Mouse (Mus musculus): ENCODE data around the gene Slc5a1.

GRCm38 (mm10) chr5:33107778-33108405 is 3.9 kb downstream of the Slc5a1 start:
- TF ChIP-seq POLR2A (IDR thresholded peaks at IDR 0.05; ENCODE audit: insufficient read depth, low read depth, low read length) (no peak), CTCF (IDR thresholded peaks at IDR 0.05; ENCODE audit: insufficient read depth, low read depth, low read length) (no peak)
